Mouse (Mus musculus) forebrain, embryonic 13.5 days (tissue): ENCODE data around the gene Raph1. TPM values are rescaled to one million over a fixed set of nuclear protein-coding genes. Genes with fewer than 3 reads are reported as not detected.

Experiments
- ATAC-seq: fragments of 200-750 bp; cut with Nextera tagmentation; 2 replicates; pipeline ENCODE4 v1.8.0; 2017
- H3K27ac ChIP-seq: fragments of 300-500 bp; sonication (generic); 2 replicates; pipeline ENCODE4 v1.5.1; 2015; ENCODE audit warnings: inconsistent platforms, mild to moderate bottlenecking, moderate library complexity
- H3K27me3 ChIP-seq: fragments of 300-500 bp; sonication (generic); 2 replicates; pipeline ENCODE4 v1.6.1; 2015; ENCODE audit warnings: mild to moderate bottlenecking, inconsistent platforms
- H3K36me3 ChIP-seq: fragments of 300-500 bp; sonication (generic); 2 replicates; pipeline ENCODE4 v1.6.1; 2015; ENCODE audit warnings: mild to moderate bottlenecking, inconsistent platforms; ENCODE audit not compliant: poor library complexity, severe bottlenecking
- H3K4me1 ChIP-seq: fragments of 300-500 bp; sonication (generic); 2 replicates; pipeline ENCODE4 v1.6.1; 2015; ENCODE audit warnings: inconsistent platforms
- H3K4me2 ChIP-seq: fragments of 300-500 bp; sonication (generic); 2 replicates; pipeline ENCODE4 v1.6.1; 2015; ENCODE audit warnings: inconsistent platforms, mild to moderate bottlenecking, moderate library complexity
- H3K4me3 ChIP-seq: fragments of 300-500 bp; sonication (generic); 2 replicates; pipeline ENCODE4 v1.5.1; 2015; ENCODE audit warnings: mild to moderate bottlenecking, inconsistent platforms
- H3K9ac ChIP-seq: fragments of 300-500 bp; sonication (generic); 2 replicates; pipeline ENCODE4 v1.6.1; 2015; ENCODE audit warnings: mild to moderate bottlenecking, inconsistent platforms
- H3K9me3 ChIP-seq: fragments of 300-500 bp; sonication (generic); replicated peaks from 2 replicates; pipeline ENCODE4 v1.6.1; 2016; ENCODE audit warnings: inconsistent platforms
- WGBS: fragments of 180-500 bp; shearing (Covaris S2); methylation state at CpG from one replicate; pipeline ENCODE4 v1.1.7; 2015; 5-methylcytosine and 5-hydroxymethylcytosine counted together
- polyA plus RNA-seq: library from polyadenylated mRNA; unstranded; fragments of >200 nt; fragmentation: Nextera tagmentation; extraction: Ambion mirVana; gene quantifications from 2 replicates; pipeline ENCODE4 v1.2.1, GENCODE M21; 2015

Gene Raph1
- polyA plus RNA-seq, 1 experiment from 2014 or later = 22.7 TPM

DNA sequence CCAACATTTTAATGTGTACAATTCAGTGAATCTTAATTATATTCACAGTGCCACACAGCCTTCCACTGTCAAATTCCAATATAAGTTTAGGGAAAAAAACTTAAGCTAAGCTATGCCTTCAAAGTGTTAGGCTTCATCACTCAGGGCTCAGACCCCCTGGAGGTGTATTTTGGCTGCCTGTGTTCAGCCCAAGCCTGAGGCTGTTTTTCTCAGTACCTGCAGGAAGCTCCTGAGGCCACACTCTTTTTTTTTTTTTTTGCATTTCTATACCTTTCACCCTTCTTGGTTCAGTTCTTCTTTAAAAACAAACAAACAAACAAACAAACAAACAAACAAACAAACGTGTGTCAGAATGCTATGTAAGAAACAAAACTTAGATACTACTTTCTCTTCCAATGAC lies 23.2 kb downstream of the Raph1 start:
- H3K36me3 ChIP-seq = peaks cover 8% of the 10 kb centered on the region
- H3K27me3 ChIP-seq = no peaks in the 10 kb centered on the region
- no peak overlapping the region for H3K9ac ChIP-seq
- H3K4me3 ChIP-seq = no peak overlapping the region
- WGBS = 31% methylated on average over 1 of the region's 1 CpGs
- no peak overlapping the region for H3K4me2 ChIP-seq
- H3K9me3 ChIP-seq = peaks cover 6% of the 10 kb centered on the region
- ATAC-seq = no peak
- no peak overlapping the region for H3K27ac ChIP-seq
- H3K4me1 ChIP-seq = no peaks in the 10 kb centered on the region

DNA sequence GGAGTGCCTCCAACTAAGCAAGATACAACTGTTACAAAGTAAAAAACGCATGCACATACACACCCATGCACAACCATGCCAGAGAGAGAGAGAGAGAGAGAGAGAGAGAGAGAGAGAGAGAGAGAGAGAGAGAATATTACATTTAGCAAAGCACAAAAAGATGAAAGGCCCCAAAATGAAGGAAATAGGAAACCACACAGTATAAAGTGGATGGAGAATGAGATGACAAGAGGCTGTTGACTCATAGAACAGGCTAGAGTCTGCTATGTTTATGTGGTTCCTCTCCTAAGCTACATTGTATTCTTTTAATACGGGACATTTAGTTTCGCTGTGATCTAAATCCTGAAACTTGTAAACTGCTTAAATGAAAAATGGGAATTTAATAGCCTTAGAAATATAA lies 27.6 kb downstream of the Raph1 start:
- no peaks in the 10 kb centered on the region for H3K9me3 ChIP-seq
- 95% methylated on average over 3 of the region's 3 CpGs for WGBS
- H3K27ac ChIP-seq = no peak overlapping the region
- no peaks in the 10 kb centered on the region for H3K36me3 ChIP-seq
- no peak overlapping the region for H3K9ac ChIP-seq
- H3K27me3 ChIP-seq = no peaks in the 10 kb centered on the region
- H3K4me2 ChIP-seq = no peak overlapping the region
- no peak for ATAC-seq
- H3K4me1 ChIP-seq = no peaks in the 10 kb centered on the region
- H3K4me3 ChIP-seq = no peak overlapping the region

DNA sequence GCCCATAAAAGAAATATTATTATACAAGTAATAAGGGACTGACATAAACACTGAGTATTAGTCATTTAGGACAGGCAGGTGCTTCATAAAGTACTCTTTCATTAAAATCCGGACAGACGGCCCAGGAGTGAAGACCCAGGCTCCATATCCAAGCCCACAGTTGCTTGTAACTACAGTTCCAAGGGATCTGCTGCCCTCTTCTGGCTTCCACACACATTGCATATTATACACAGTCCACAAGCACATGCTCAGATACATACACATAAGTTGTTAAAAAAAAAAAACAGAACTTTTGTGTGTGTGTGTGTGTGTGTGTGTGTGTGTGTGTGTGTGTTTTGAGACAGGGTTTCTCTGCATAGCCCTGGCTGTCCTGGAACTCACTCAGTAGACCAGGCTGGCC lies 32.0 kb downstream of the Raph1 start:
- 89% methylated on average over 2 of the region's 2 CpGs for WGBS
- peaks cover 23% of the 10 kb centered on the region for H3K36me3 ChIP-seq
- H3K9me3 ChIP-seq = no peaks in the 10 kb centered on the region
- no peak overlapping the region for H3K27ac ChIP-seq
- H3K4me3 ChIP-seq = no peak overlapping the region
- H3K4me2 ChIP-seq = no peak overlapping the region
- no peak overlapping the region for H3K9ac ChIP-seq
- no peak for ATAC-seq
- no peaks in the 10 kb centered on the region for H3K4me1 ChIP-seq
- H3K27me3 ChIP-seq = no peaks in the 10 kb centered on the region

DNA sequence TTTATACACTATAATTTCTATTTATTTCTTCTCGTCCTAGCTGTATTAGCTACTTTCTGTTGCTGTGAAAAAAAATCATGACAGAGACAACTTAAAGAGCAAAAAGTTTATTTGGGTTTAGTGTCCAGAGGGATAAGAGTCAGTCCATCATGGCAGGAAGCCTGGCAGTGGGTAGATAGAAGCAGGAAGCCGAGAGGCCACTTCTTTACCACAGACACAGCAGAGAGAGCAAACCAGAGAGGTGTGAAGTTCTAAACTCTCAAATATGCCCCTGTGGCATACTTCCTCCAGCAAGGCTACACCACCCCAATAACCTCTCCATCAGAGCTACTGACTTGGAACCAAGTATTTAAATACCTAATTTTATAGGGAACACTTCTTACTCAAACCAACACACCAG lies 36.3 kb downstream of the Raph1 start:
- H3K9me3 ChIP-seq = no peaks in the 10 kb centered on the region
- WGBS = 90% methylated on average over 2 of the region's 2 CpGs
- ATAC-seq = no peak
- H3K9ac ChIP-seq = no peak overlapping the region
- no peak overlapping the region for H3K4me2 ChIP-seq
- H3K27ac ChIP-seq = no peak overlapping the region
- peaks cover 49% of the 10 kb centered on the region for H3K36me3 ChIP-seq
- H3K27me3 ChIP-seq = no peaks in the 10 kb centered on the region
- H3K4me3 ChIP-seq = no peak overlapping the region
- no peaks in the 10 kb centered on the region for H3K4me1 ChIP-seq

DNA sequence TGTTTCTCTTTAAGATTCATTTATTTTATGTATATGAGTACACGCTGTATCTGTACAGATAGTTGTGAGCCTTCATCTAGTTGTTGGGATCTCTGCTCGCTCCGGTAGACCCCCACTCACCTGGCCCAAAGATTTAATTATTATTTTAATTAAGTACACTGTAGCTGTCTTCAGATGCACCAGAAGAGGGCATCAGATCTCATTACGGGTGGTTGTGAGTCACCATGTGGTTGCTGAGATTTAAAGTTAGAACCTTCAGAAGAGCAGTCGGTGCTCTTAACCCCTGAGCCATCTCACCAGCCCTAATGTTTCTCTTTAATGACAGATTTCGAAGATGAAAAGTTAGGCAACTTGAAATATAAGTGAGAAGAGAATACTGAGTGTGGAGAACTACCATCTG lies 36.8 kb downstream of the Raph1 start:
- no peak overlapping the region for H3K9ac ChIP-seq
- ATAC-seq = no peak
- WGBS = 90% methylated on average over 6 of the region's 6 CpGs
- no peak overlapping the region for H3K4me3 ChIP-seq
- H3K4me2 ChIP-seq = no peak overlapping the region
- H3K36me3 ChIP-seq = peaks cover 53% of the 10 kb centered on the region
- no peaks in the 10 kb centered on the region for H3K4me1 ChIP-seq
- H3K9me3 ChIP-seq = no peaks in the 10 kb centered on the region
- H3K27ac ChIP-seq = no peak overlapping the region
- no peaks in the 10 kb centered on the region for H3K27me3 ChIP-seq

DNA sequence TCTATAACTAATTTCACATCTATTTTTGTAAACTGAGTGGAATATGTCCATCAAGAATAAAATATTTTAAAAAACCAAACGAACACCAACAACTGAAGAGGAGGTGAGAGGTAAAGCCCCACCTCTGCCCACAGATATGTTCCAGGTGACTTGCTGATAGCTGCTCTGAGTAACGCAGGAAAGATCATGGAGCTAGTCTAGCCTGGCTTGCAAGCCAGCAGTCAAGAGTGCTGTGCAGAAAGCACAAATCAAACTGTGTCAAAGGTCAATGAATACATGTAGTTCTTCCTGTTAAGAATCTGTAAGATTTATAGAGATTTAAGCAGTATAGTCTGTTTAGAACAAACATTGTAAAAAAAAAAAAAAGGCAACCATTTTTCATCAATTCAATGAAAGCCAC lies 56.3 kb downstream of the Raph1 start:
- H3K4me1 ChIP-seq = no peaks in the 10 kb centered on the region
- 86% methylated on average over 2 of the region's 2 CpGs for WGBS
- no peak overlapping the region for H3K4me3 ChIP-seq

DNA sequence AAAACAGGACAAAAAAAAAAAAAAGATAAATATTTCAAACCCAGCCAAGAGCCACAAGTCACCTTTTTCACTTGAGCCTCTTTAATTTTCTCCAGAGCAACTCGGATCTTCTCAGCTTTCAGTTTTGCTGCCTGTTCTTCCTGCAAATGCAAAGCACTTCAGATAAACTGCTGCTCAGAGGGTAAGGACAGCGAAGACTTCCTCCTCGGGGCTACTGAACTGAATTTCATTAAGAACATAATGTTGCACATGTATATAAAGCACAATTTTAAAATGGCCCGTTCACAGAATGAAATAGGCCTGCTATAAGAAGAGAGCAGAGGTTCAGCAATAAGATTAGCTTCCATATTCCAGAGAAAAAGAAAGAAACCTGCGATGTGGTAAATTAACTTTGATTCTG lies 63.4 kb downstream of the Raph1 start:
- no peaks in the 10 kb centered on the region for H3K4me1 ChIP-seq
- H3K9ac ChIP-seq = no peak overlapping the region
- H3K4me3 ChIP-seq = no peak overlapping the region
- peaks cover 34% of the 10 kb centered on the region for H3K36me3 ChIP-seq
- ATAC-seq = no peak
- no peaks in the 10 kb centered on the region for H3K9me3 ChIP-seq
- no peaks in the 10 kb centered on the region for H3K27me3 ChIP-seq
- WGBS = 84% methylated on average over 5 of the region's 5 CpGs
- no peak overlapping the region for H3K27ac ChIP-seq
- no peak overlapping the region for H3K4me2 ChIP-seq

More for the DNA sequence above, 56.3 kb downstream of the Raph1 start:
- Histone ChIP-seq H3K36me3 (peaks cover 16% of the 10 kb centered on the region), H3K27ac (no peak overlapping the region), H3K4me2 (no peak overlapping the region), H3K9me3 (no peaks in the 10 kb centered on the region), H3K9ac (no peak overlapping the region), H3K27me3 (no peaks in the 10 kb centered on the region)
- no peak for ATAC-seq

DNA sequence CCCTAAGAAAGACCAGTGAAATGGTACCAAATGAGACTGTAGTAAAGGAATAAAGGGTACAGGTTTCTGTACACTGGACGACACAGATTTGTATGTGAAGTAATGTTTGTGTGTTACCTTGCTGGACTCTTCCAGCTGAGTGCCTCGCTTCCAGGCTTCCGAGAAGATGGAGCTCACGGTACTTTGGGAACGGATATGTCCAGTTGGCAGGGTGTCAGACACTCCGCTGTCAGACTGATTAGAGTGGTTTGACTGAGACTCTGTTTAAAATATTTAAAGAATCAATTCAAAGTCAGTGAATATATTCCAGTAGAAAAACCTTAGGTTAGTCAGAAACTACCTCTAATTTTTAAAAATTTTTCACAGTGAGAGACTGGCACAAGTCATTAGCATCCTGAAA lies 73.5 kb downstream of the Raph1 start:
- Histone ChIP-seq H3K4me3 (no peak overlapping the region), H3K4me2 (no peak overlapping the region), H3K9me3 (no peaks in the 10 kb centered on the region), H3K27ac (no peak overlapping the region), H3K9ac (no peak overlapping the region), H3K27me3 (no peaks in the 10 kb centered on the region), H3K4me1 (no peaks in the 10 kb centered on the region), H3K36me3 (peaks cover 86% of the 10 kb centered on the region)
- 91% methylated on average over 6 of the region's 6 CpGs for WGBS
- no peak for ATAC-seq

DNA sequence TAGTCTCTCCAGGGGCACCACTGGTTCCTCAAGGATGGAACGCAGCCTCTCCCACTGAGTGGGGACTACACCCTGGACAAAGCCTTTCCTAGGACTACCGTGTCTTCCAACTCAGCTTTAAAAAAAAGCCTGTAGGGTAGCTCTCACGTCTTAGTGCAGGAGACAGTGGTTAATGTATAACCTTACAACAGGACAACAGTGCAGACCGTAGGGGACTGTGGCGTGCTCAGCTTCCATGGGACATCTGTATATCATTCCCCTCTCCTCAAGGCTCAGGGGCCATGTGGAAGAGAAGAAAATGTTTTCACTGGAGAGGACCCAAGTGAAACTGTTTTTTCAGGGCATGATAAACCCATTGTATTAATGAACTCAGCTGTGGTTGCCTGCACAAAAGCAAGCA lies 74.5 kb downstream of the Raph1 start:
- Histone ChIP-seq H3K27me3 (no peaks in the 10 kb centered on the region), H3K27ac (no peak overlapping the region), H3K4me2 (no peak overlapping the region), H3K9me3 (no peaks in the 10 kb centered on the region), H3K9ac (no peak overlapping the region), H3K4me3 (no peak overlapping the region), H3K4me1 (no peaks in the 10 kb centered on the region), H3K36me3 (peaks cover 86% of the 10 kb centered on the region)
- no peak for ATAC-seq
- WGBS = 79% methylated on average over 5 of the region's 5 CpGs

DNA sequence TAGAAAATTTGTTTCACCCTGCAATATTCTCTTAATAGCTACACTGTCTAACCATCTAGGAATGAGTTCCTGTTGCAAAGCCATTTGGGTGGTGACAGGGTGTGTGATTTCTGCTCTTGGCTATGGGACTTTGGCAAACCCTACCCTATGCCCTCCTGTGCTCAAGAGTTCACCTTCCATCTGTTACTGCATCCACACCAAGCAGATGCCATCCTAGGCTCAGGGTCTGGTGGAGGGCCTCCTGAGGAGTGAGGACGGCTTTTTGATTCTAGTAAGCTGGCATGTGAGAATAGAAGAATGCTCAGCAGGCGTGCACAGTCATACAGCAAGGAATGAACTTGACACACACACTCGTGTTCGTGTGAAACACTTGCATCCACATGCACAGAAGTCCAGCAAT lies 76.4 kb downstream of the Raph1 start:
- Histone ChIP-seq H3K4me2 (no peak overlapping the region), H3K9ac (no peak overlapping the region), H3K27me3 (no peaks in the 10 kb centered on the region), H3K36me3 (peaks cover 84% of the 10 kb centered on the region), H3K9me3 (no peaks in the 10 kb centered on the region), H3K4me1 (no peaks in the 10 kb centered on the region), H3K27ac (no peak overlapping the region), H3K4me3 (no peak overlapping the region)
- no peak for ATAC-seq
- 68% methylated on average over 4 of the region's 4 CpGs for WGBS

DNA sequence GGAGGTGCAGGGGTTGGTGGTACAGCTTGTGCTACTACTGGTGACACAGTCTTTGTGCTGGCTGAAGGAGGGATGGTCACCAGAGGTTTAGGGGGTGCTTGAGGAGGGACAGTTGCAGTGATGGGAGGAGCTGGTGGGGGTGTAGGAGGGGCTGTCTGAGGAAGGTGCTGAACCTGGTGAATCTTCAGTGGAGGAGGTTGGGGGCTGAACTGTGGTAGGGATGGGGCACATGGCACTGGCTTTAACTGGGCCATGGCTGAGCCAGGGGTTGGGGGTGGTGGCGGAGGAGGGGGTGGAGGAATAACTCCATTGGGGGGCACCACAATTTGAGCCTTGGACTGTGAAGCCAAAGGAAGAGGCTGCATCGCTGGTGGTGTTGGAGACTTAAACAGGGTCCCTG lies 77.2 kb downstream of the Raph1 start:
- no peak overlapping the region for H3K9ac ChIP-seq
- no peak overlapping the region; the same call in 1 of the 2 replicates for H3K27ac ChIP-seq
- no peak overlapping the region for H3K4me2 ChIP-seq
- no peaks in the 10 kb centered on the region for H3K27me3 ChIP-seq
- no peaks in the 10 kb centered on the region for H3K9me3 ChIP-seq
- H3K4me1 ChIP-seq = no peaks in the 10 kb centered on the region
- WGBS = 85% methylated on average over 2 of the region's 2 CpGs
- peaks cover 78% of the 10 kb centered on the region for H3K36me3 ChIP-seq
- H3K4me3 ChIP-seq = no peak overlapping the region
- no peak; the same call in 1 of the 2 replicates for ATAC-seq

DNA sequence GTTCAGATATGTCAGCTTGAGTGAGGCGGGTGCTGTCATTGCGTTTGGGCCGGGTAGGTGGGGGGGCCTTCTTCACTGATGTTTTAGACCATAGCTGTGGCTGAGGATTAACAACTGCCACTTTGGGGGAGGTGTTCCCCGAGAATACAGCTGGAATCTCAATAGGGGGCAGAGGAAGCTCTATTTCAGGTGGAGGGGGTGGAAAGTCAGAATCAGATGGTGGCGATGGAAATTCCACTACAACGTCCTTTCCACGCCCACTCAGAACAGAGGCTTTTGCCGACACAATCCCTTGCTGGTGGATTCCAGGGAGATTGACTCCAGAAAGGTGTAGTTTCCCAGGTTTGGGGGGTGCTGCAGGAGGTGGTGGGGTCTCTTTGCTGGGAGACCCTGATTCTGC lies 78.3 kb downstream of the Raph1 start:
- peaks cover 70% of the 10 kb centered on the region for H3K36me3 ChIP-seq
- H3K27ac ChIP-seq = no peak overlapping the region
- no peaks in the 10 kb centered on the region for H3K9me3 ChIP-seq
- no peak overlapping the region for H3K9ac ChIP-seq
- no peak overlapping the region for H3K4me2 ChIP-seq
- 86% methylated on average over 8 of the region's 8 CpGs for WGBS
- no peaks in the 10 kb centered on the region for H3K4me1 ChIP-seq
- ATAC-seq = no peak
- no peak overlapping the region for H3K4me3 ChIP-seq
- no peaks in the 10 kb centered on the region for H3K27me3 ChIP-seq

DNA sequence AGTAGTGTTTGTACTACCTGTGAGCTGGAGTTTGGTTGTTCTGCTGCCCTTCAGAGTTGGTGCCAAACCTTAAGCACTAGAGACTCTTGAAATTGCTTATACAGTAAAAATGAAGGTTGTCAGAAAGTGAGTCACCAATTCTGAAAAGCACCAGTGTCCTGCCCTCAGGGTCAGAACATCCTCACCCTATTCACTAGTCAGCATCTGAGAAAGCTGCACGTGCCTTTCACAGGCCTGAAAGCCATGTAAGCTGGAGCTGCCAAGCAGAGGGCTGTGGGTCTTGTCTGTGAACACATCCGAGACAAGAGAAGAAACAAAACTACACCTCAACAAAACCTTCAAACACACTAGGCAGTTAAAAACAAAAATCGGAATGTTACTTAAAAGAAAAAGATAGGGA lies 81.3 kb downstream of the Raph1 start:
- 88% methylated on average over 3 of the region's 3 CpGs for WGBS
- no peak for ATAC-seq
- Histone ChIP-seq H3K4me1 (no peaks in the 10 kb centered on the region), H3K27ac (no peak overlapping the region), H3K4me3 (no peak overlapping the region), H3K36me3 (peaks cover 50% of the 10 kb centered on the region), H3K27me3 (no peaks in the 10 kb centered on the region), H3K9ac (no peak overlapping the region), H3K4me2 (no peak overlapping the region), H3K9me3 (no peaks in the 10 kb centered on the region)
